Mouse (Mus musculus) liver, embryonic 14.5 days (tissue): Measurements from ENCODE around the gene Zdhhc23.

Experiments used
- CTCF ChIP-seq: IDR thresholded peaks from 2 replicates; pipeline ENCODE4 v1.5.1; 2016; ENCODE audit warnings: antibody characterized with exemption, low read depth, control low read depth
- EP300 ChIP-seq: IDR thresholded peaks from 2 replicates; pipeline ENCODE4 v1.6.1; 2016; ENCODE audit warnings: antibody characterized with exemption, low read depth

- TF ChIP-seq CTCF (no peak), EP300 (peak; percentile 3; the same call in 1 of the 2 replicates)
These were observed 38.8 kb upstream of the Zdhhc23 start for GRCm38 (mm10) chr16:44018372-44018771.
